Mouse (Mus musculus) stomach, embryonic 14.5 days (tissue): ENCODE data around the gene Mfsd12. TPM values are rescaled to one million over a fixed set of nuclear protein-coding genes. Genes with fewer than 3 reads are reported as not detected.
A peak's percentile ranks its signal among the peaks of the same experiment; 100 is the strongest.

Experiments
- ATAC-seq: fragments of 200-750 bp; cut with Nextera tagmentation; 2 replicates; pipeline ENCODE4 v1.8.0; 2017; ENCODE audit warnings: low read depth, moderate TSS enrichment; ENCODE audit not compliant: insufficient number of reproducible peaks, insufficient read depth, low FRiP score
- H3K27ac ChIP-seq: fragments of 300-500 bp; sonication (generic); 2 replicates; pipeline ENCODE4 v1.5.1; 2014; ENCODE audit warnings: mild to moderate bottlenecking, low read length, moderate library complexity, mixed read lengths
- H3K27me3 ChIP-seq: fragments of 300-500 bp; sonication (generic); 2 replicates; pipeline ENCODE4 v1.6.1; 2014; ENCODE audit warnings: low read length, control low read depth, mixed read lengths; ENCODE audit not compliant: control insufficient read depth, insufficient read depth
- H3K36me3 ChIP-seq: fragments of 300-500 bp; sonication (generic); 2 replicates; pipeline ENCODE4 v1.6.1; 2014; ENCODE audit warnings: mild to moderate bottlenecking, control low read depth, low read length, moderate library complexity, mixed read lengths; ENCODE audit not compliant: control insufficient read depth, insufficient read depth
- H3K4me1 ChIP-seq: fragments of 300-500 bp; sonication (generic); 2 replicates; pipeline ENCODE4 v1.6.1; 2014; ENCODE audit warnings: low read length, control low read depth, mixed read lengths; ENCODE audit not compliant: control insufficient read depth, insufficient read depth
- H3K4me2 ChIP-seq: fragments of 300-500 bp; sonication (generic); replicated peaks from 2 replicates; pipeline ENCODE4 v1.6.1; 2014; ENCODE audit warnings: low read depth, low read length, control low read depth
- H3K4me3 ChIP-seq: fragments of 300-500 bp; sonication (generic); 2 replicates; pipeline ENCODE4 v1.5.1; 2014; ENCODE audit warnings: low read depth, low read length, control low read depth
- H3K9ac ChIP-seq: fragments of 300-500 bp; sonication (generic); replicated peaks from 2 replicates; pipeline ENCODE4 v1.6.1; 2014; ENCODE audit warnings: low read depth, mild to moderate bottlenecking, control low read depth, low read length, moderate library complexity, mixed read lengths
- H3K9me3 ChIP-seq: fragments of 300-500 bp; sonication (generic); 2 replicates; pipeline ENCODE4 v1.6.1; 2016; ENCODE audit warnings: low read depth, low read length, control low read depth; ENCODE audit not compliant: control insufficient read depth
- WGBS: fragments of 180-500 bp; shearing (Covaris S2); extraction: QIAGEN DNeasy Blood & Tissue Kit; methylation state at CpG from one replicate; pipeline ENCODE4 v1.1.7; 2014; 5-methylcytosine and 5-hydroxymethylcytosine counted together
- polyA plus RNA-seq: library from polyadenylated mRNA; unstranded; fragments of >200 nt; fragmentation: Nextera tagmentation; extraction: Ambion mirVana; gene quantifications from 2 replicates; pipeline ENCODE4 v1.2.1, GENCODE M21; 2014

The Mfsd12 gene
- polyA plus RNA-seq, 1 experiment from 2014 or later: 4.7 TPM

GRCm38 (mm10) chr10:81319330-81319699 is 38.0 kb upstream of the Mfsd12 start:
- Histone ChIP-seq H3K4me2 (peak overlapping the region; percentile 55), H3K27me3 (no peaks in the 10 kb centered on the region), H3K9me3 (no peaks in the 10 kb centered on the region), H3K27ac (peak overlapping the region; percentile 84), H3K4me3 (peak overlapping the region; percentile 94; the same call in 1 of the 2 replicates), H3K9ac (peak overlapping the region; percentile 36; the same call in 1 of the 2 replicates), H3K4me1 (peaks cover 29% of the 10 kb centered on the region), H3K36me3 (peaks cover 51% of the 10 kb centered on the region)
- WGBS: 38% methylated on average over 8 of the region's 8 CpGs
- ATAC-seq: no peak

GRCm38 (mm10) chr10:81319741-81320549 is 37.3 kb upstream of the Mfsd12 start:
- ATAC-seq: no peak
- H3K4me1 ChIP-seq: peaks cover 29% of the 10 kb centered on the region
- H3K36me3 ChIP-seq: peaks cover 53% of the 10 kb centered on the region
- peak overlapping the region; percentile 55 for H3K4me2 ChIP-seq
- peak overlapping the region; percentile 84 for H3K27ac ChIP-seq
- no peaks in the 10 kb centered on the region for H3K9me3 ChIP-seq
- peak overlapping the region; percentile 94 for H3K4me3 ChIP-seq
- WGBS: 1% methylated on average over 38 of the region's 38 CpGs
- H3K27me3 ChIP-seq: no peaks in the 10 kb centered on the region
- peak overlapping the region; percentile 36; the same call in 1 of the 2 replicates for H3K9ac ChIP-seq

- Histone ChIP-seq H3K27me3 (no peaks in the 10 kb centered on the region), H3K4me3 (peak within 1 kb of the TSS; percentile 94), H3K4me1 (peaks cover 29% of the 10 kb centered on the region), H3K9ac (peak within 1 kb of the TSS; percentile 72), H3K9me3 (no peaks in the 10 kb centered on the region), H3K36me3 (peaks cover 54% of the 10 kb centered on the region), H3K27ac (peak within 1 kb of the TSS; percentile 84), H3K4me2 (peak within 1 kb of the TSS; percentile 58)
- ATAC-seq: peak; percentile 92
- under 1% methylated on average over 68 of the region's 68 CpGs for WGBS
Observed at GRCm38 (mm10) chr10:81320550-81321347, 36.5 kb upstream of the Mfsd12 start, which contains the start of gene Cactin. Gene Cactin (plus strand): TSS chr10:81321103.

GRCm38 (mm10) chr10:81321436-81321835 is 35.9 kb upstream of the Mfsd12 start:
- Histone ChIP-seq H3K36me3 (peaks cover 54% of the 10 kb centered on the region), H3K4me2 (peak overlapping the region; percentile 58), H3K4me1 (peaks cover 29% of the 10 kb centered on the region), H3K4me3 (peak overlapping the region; percentile 94), H3K9ac (peak overlapping the region; percentile 72), H3K27me3 (no peaks in the 10 kb centered on the region), H3K9me3 (no peaks in the 10 kb centered on the region), H3K27ac (peak overlapping the region; percentile 84; the same call in 1 of the 2 replicates)
- 2% methylated on average over 20 of the region's 20 CpGs for WGBS
- ATAC-seq: no peak

GRCm38 (mm10) chr10:81322444-81322843 is 34.8 kb upstream of the Mfsd12 start:
- Histone ChIP-seq H3K9ac (no peak overlapping the region), H3K4me2 (no peak overlapping the region)

GRCm38 (mm10) chr10:81323141-81323775 is 34.0 kb upstream of the Mfsd12 start:
- peaks cover 19% of the 10 kb centered on the region for H3K4me1 ChIP-seq
- H3K4me2 ChIP-seq: no peak overlapping the region
- peaks cover 58% of the 10 kb centered on the region for H3K36me3 ChIP-seq
- 93% methylated on average over 23 of the region's 23 CpGs for WGBS
- H3K4me3 ChIP-seq: no peak overlapping the region
- H3K9me3 ChIP-seq: no peaks in the 10 kb centered on the region
- no peaks in the 10 kb centered on the region for H3K27me3 ChIP-seq
- no peak overlapping the region for H3K9ac ChIP-seq
- no peak for ATAC-seq
- no peak overlapping the region for H3K27ac ChIP-seq

More at GRCm38 (mm10) chr10:81322444-81322843, 34.8 kb upstream of the Mfsd12 start:
- Histone ChIP-seq H3K36me3 (peaks cover 62% of the 10 kb centered on the region), H3K27me3 (no peaks in the 10 kb centered on the region), H3K27ac (no peak overlapping the region), H3K4me1 (peaks cover 19% of the 10 kb centered on the region), H3K4me3 (no peak overlapping the region), H3K9me3 (no peaks in the 10 kb centered on the region)
- WGBS: 92% methylated on average over 27 of the region's 27 CpGs
- no peak for ATAC-seq

GRCm38 (mm10) chr10:81323791-81324530 is 33.3 kb upstream of the Mfsd12 start:
- Histone ChIP-seq H3K27me3 (no peaks in the 10 kb centered on the region), H3K9me3 (no peaks in the 10 kb centered on the region), H3K9ac (no peak overlapping the region), H3K4me1 (peaks cover 22% of the 10 kb centered on the region), H3K27ac (no peak overlapping the region), H3K36me3 (peaks cover 51% of the 10 kb centered on the region), H3K4me2 (no peak overlapping the region), H3K4me3 (no peak overlapping the region)
- WGBS: 94% methylated on average over 18 of the region's 18 CpGs
- no peak for ATAC-seq
